Mouse (Mus musculus) forebrain, embryonic 13.5 days (tissue): ENCODE data around the gene Hsd17b7. TPM values are rescaled to one million over a fixed set of nuclear protein-coding genes. Genes with fewer than 3 reads are reported as not detected.

Experiments
- ATAC-seq: fragments of 200-750 bp; cut with Nextera tagmentation; 2 replicates; pipeline ENCODE4 v1.8.0; 2017
- H3K27ac ChIP-seq: fragments of 300-500 bp; sonication (generic); 2 replicates; pipeline ENCODE4 v1.5.1; 2015; ENCODE audit warnings: inconsistent platforms, mild to moderate bottlenecking, moderate library complexity
- H3K27me3 ChIP-seq: fragments of 300-500 bp; sonication (generic); 2 replicates; pipeline ENCODE4 v1.6.1; 2015; ENCODE audit warnings: mild to moderate bottlenecking, inconsistent platforms
- H3K36me3 ChIP-seq: fragments of 300-500 bp; sonication (generic); 2 replicates; pipeline ENCODE4 v1.6.1; 2015; ENCODE audit warnings: mild to moderate bottlenecking, inconsistent platforms; ENCODE audit not compliant: poor library complexity, severe bottlenecking
- H3K4me1 ChIP-seq: fragments of 300-500 bp; sonication (generic); 2 replicates; pipeline ENCODE4 v1.6.1; 2015; ENCODE audit warnings: inconsistent platforms
- H3K4me2 ChIP-seq: fragments of 300-500 bp; sonication (generic); 2 replicates; pipeline ENCODE4 v1.6.1; 2015; ENCODE audit warnings: inconsistent platforms, mild to moderate bottlenecking, moderate library complexity
- H3K4me3 ChIP-seq: fragments of 300-500 bp; sonication (generic); 2 replicates; pipeline ENCODE4 v1.5.1; 2015; ENCODE audit warnings: mild to moderate bottlenecking, inconsistent platforms
- H3K9ac ChIP-seq: fragments of 300-500 bp; sonication (generic); 2 replicates; pipeline ENCODE4 v1.6.1; 2015; ENCODE audit warnings: mild to moderate bottlenecking, inconsistent platforms
- H3K9me3 ChIP-seq: fragments of 300-500 bp; sonication (generic); replicated peaks from 2 replicates; pipeline ENCODE4 v1.6.1; 2016; ENCODE audit warnings: inconsistent platforms
- WGBS: fragments of 180-500 bp; shearing (Covaris S2); methylation state at CpG from one replicate; pipeline ENCODE4 v1.1.7; 2015; 5-methylcytosine and 5-hydroxymethylcytosine counted together
- polyA plus RNA-seq: library from polyadenylated mRNA; unstranded; fragments of >200 nt; fragmentation: Nextera tagmentation; extraction: Ambion mirVana; gene quantifications from 2 replicates; pipeline ENCODE4 v1.2.1, GENCODE M21; 2015

The Hsd17b7 gene
- polyA plus RNA-seq, 1 experiment from 2014 or later: 14.2 TPM

GRCm38 (mm10) chr1:169969516-169969886, 460 bp upstream of the Hsd17b7 start:
- Histone ChIP-seq H3K4me3 (peak overlapping the region; percentile 61), H3K27me3 (no peaks in the 10 kb centered on the region), H3K4me1 (peaks cover 19% of the 10 kb centered on the region), H3K9me3 (no peaks in the 10 kb centered on the region), H3K4me2 (peak overlapping the region; percentile 75), H3K9ac (peak overlapping the region; percentile 61), H3K27ac (peak overlapping the region; percentile 55), H3K36me3 (peaks cover 21% of the 10 kb centered on the region)
- ATAC-seq: peak; percentile 62
- WGBS: under 1% methylated on average over 8 of the region's 9 CpGs

GRCm38 (mm10) chr1:169953106-169953505, 15.9 kb downstream of the Hsd17b7 start:
- ATAC-seq: no peak
- Histone ChIP-seq H3K9ac (no peak overlapping the region), H3K27me3 (no peaks in the 10 kb centered on the region), H3K4me2 (no peak overlapping the region), H3K4me1 (no peaks in the 10 kb centered on the region), H3K9me3 (no peaks in the 10 kb centered on the region), H3K27ac (no peak overlapping the region), H3K4me3 (no peak overlapping the region), H3K36me3 (peaks cover 74% of the 10 kb centered on the region)
- WGBS: 97% methylated on average over 10 of the region's 10 CpGs

- no peak for ATAC-seq
- Histone ChIP-seq H3K4me1 (no peaks in the 10 kb centered on the region), H3K27ac (no peak overlapping the region), H3K27me3 (no peaks in the 10 kb centered on the region), H3K9me3 (no peaks in the 10 kb centered on the region), H3K36me3 (peaks cover 69% of the 10 kb centered on the region), H3K4me2 (no peak overlapping the region), H3K4me3 (no peak overlapping the region), H3K9ac (no peak overlapping the region)
- WGBS: 95% methylated on average over 10 of the region's 10 CpGs
Observed at GRCm38 (mm10) chr1:169952636-169953035, 16.4 kb downstream of the Hsd17b7 start.

GRCm38 (mm10) chr1:169951561-169951960, 17.5 kb downstream of the Hsd17b7 start:
- Histone ChIP-seq H3K27me3 (no peaks in the 10 kb centered on the region), H3K9ac (no peak overlapping the region), H3K9me3 (no peaks in the 10 kb centered on the region), H3K4me2 (no peak overlapping the region), H3K4me1 (no peaks in the 10 kb centered on the region), H3K4me3 (no peak overlapping the region), H3K36me3 (peaks cover 62% of the 10 kb centered on the region), H3K27ac (no peak overlapping the region)
- 94% methylated on average over 6 of the region's 6 CpGs for WGBS
- ATAC-seq: no peak

- no peak for ATAC-seq
- Histone ChIP-seq H3K4me2 (no peak overlapping the region), H3K27ac (no peak overlapping the region), H3K9ac (no peak overlapping the region), H3K36me3 (peaks cover 52% of the 10 kb centered on the region), H3K4me3 (no peak overlapping the region), H3K4me1 (no peaks in the 10 kb centered on the region), H3K27me3 (no peaks in the 10 kb centered on the region), H3K9me3 (no peaks in the 10 kb centered on the region)
- WGBS: 93% methylated on average over 4 of the region's 4 CpGs
Observed at GRCm38 (mm10) chr1:169950651-169951050, 18.4 kb downstream of the Hsd17b7 start.

- Histone ChIP-seq H3K9ac (no peak overlapping the region), H3K36me3 (peaks cover 46% of the 10 kb centered on the region), H3K9me3 (no peaks in the 10 kb centered on the region), H3K4me3 (no peak overlapping the region), H3K27ac (no peak overlapping the region), H3K27me3 (no peaks in the 10 kb centered on the region), H3K4me2 (no peak overlapping the region), H3K4me1 (no peaks in the 10 kb centered on the region)
- WGBS: 83% methylated on average over 7 of the region's 7 CpGs
- no peak for ATAC-seq
Observed at GRCm38 (mm10) chr1:169949981-169950380, 19.1 kb downstream of the Hsd17b7 start.

- Histone ChIP-seq H3K27ac (no peak overlapping the region), H3K4me2 (no peak overlapping the region), H3K4me1 (no peaks in the 10 kb centered on the region), H3K9me3 (no peaks in the 10 kb centered on the region), H3K36me3 (peaks cover 37% of the 10 kb centered on the region), H3K27me3 (no peaks in the 10 kb centered on the region), H3K9ac (no peak overlapping the region), H3K4me3 (no peak overlapping the region)
- ATAC-seq: no peak
- WGBS: 85% methylated on average over 7 of the region's 7 CpGs
Observed at GRCm38 (mm10) chr1:169948866-169949265, 20.2 kb downstream of the Hsd17b7 start.

- no peak for ATAC-seq
- no peaks in the 10 kb centered on the region for H3K27me3 ChIP-seq
- no peak overlapping the region for H3K9ac ChIP-seq
- no peak overlapping the region for H3K4me3 ChIP-seq
- H3K4me2 ChIP-seq: no peak overlapping the region
- H3K36me3 ChIP-seq: peaks cover 31% of the 10 kb centered on the region
- H3K9me3 ChIP-seq: no peaks in the 10 kb centered on the region
- H3K27ac ChIP-seq: no peak overlapping the region
- no peaks in the 10 kb centered on the region for H3K4me1 ChIP-seq
- WGBS: 91% methylated on average over 7 of the region's 7 CpGs
Observed at GRCm38 (mm10) chr1:169948280-169948679, 20.8 kb downstream of the Hsd17b7 start.

- Histone ChIP-seq H3K9me3 (no peaks in the 10 kb centered on the region), H3K4me3 (no peak overlapping the region), H3K36me3 (peaks cover 25% of the 10 kb centered on the region), H3K9ac (no peak overlapping the region), H3K4me2 (no peak overlapping the region), H3K27me3 (no peaks in the 10 kb centered on the region), H3K27ac (no peak overlapping the region), H3K4me1 (no peaks in the 10 kb centered on the region)
- no peak for ATAC-seq
- 83% methylated on average over 6 of the region's 6 CpGs for WGBS
Observed at GRCm38 (mm10) chr1:169947654-169948053, 21.4 kb downstream of the Hsd17b7 start.

- ATAC-seq: no peak
- Histone ChIP-seq H3K27me3 (no peaks in the 10 kb centered on the region), H3K4me1 (no peaks in the 10 kb centered on the region), H3K9ac (no peak overlapping the region), H3K36me3 (peaks cover 10% of the 10 kb centered on the region), H3K4me3 (no peak overlapping the region), H3K27ac (no peak overlapping the region), H3K4me2 (no peak overlapping the region), H3K9me3 (no peaks in the 10 kb centered on the region)
- 76% methylated on average over 3 of the region's 3 CpGs for WGBS
Observed at GRCm38 (mm10) chr1:169946004-169946403, 23.0 kb downstream of the Hsd17b7 start.

- no peak for ATAC-seq
- H3K4me1 ChIP-seq: peaks cover 5% of the 10 kb centered on the region; the same call in 1 of the 2 replicates
- H3K9me3 ChIP-seq: no peaks in the 10 kb centered on the region
- no peak overlapping the region for H3K9ac ChIP-seq
- H3K36me3 ChIP-seq: no peaks in the 10 kb centered on the region
- H3K27me3 ChIP-seq: no peaks in the 10 kb centered on the region
- 9% methylated on average over 2 of the region's 2 CpGs for WGBS
- H3K4me2 ChIP-seq: no peak overlapping the region
- H3K4me3 ChIP-seq: no peak overlapping the region
- no peak overlapping the region for H3K27ac ChIP-seq
Observed at GRCm38 (mm10) chr1:169939345-169939744, 29.7 kb downstream of the Hsd17b7 start.

- Histone ChIP-seq H3K4me1 (peaks cover 15% of the 10 kb centered on the region), H3K27me3 (no peaks in the 10 kb centered on the region), H3K4me3 (peak overlapping the region; percentile 30), H3K36me3 (no peaks in the 10 kb centered on the region), H3K9ac (peak overlapping the region; percentile 23; the same call in 1 of the 2 replicates), H3K9me3 (no peaks in the 10 kb centered on the region), H3K4me2 (peak overlapping the region; percentile 51), H3K27ac (peak overlapping the region; percentile 54)
- ATAC-seq: peak; percentile 81
- 27% methylated on average over 16 of the region's 16 CpGs for WGBS
Observed at GRCm38 (mm10) chr1:169934005-169934725, 34.9 kb downstream of the Hsd17b7 start.
